Mouse (Mus musculus): Measurements from ENCODE around the gene Plxna2. TPM values are rescaled to one million over a fixed set of nuclear protein-coding genes. Genes with fewer than 3 reads are reported as not detected.

Gene Plxna2
- polyA plus RNA-seq, 1 experiment from 2014 or later: 10.4 TPM

DNA sequence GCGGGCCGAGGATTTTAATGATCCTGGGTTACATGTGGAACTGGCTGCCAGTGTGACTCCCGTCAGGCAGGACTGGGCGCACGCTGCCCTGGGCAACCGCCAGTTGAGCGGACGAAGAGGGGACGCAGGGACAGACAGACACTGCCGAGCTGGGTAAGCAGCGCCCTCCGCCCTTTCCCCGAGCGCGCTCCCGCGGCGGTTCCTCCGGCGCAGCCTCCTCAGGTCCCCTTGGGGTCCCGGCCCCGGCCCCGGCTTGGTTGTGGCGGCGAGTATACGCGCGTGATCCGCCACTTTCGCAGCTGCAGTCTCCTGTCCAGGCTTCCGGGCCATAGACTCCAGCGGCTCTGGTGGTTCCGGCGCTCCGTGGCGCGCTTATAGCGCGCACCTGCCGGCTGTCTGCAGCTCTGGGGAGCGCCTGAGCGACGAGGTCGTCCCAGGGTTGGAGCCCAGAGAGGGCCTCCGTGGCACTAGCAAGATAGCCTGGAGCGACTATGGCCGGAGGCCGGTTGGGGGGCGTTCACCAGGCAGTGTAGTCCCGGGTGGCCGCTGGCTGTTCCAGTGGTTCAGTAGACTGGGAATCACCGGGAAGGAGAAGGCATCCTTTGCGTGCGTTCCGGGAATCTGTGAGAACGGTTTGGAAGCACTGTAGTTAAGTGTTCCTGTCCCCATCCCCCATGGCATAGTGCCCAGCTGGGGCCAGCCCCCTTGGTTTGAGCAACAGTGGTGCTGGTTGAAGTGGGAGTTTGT lies 2.4 kb downstream of the Plxna2 start:
- ATAC-seq (ENCODE audit: low read depth): peak; percentile 59
- no peaks in the 10 kb centered on the region for H3K36me3 ChIP-seq (ENCODE audit: control insufficient read depth, insufficient read depth, low read length)
- H3K9me3 ChIP-seq (ENCODE audit: control insufficient read depth, low read length): no peaks in the 10 kb centered on the region
- peak overlapping the region; percentile 87 for H3K27ac ChIP-seq (ENCODE audit: low read length)
- peak overlapping the region; percentile 84 for H3K4me3 ChIP-seq (ENCODE audit: low read length)
- H3K4me1 ChIP-seq (replicated peaks; ENCODE audit: control insufficient read depth, insufficient read depth, low read length): peaks cover 32% of the 10 kb centered on the region
- peak overlapping the region; percentile 87 for H3K4me2 ChIP-seq (ENCODE audit: low read depth, low read length)
- under 1% methylated on average over 56 of the region's 56 CpGs for WGBS
- no peaks in the 10 kb centered on the region for H3K27me3 ChIP-seq (ENCODE audit: control insufficient read depth, insufficient read depth, low read depth, low read length)
- H3K9ac ChIP-seq (ENCODE audit: low read length): peak overlapping the region; percentile 83

DNA sequence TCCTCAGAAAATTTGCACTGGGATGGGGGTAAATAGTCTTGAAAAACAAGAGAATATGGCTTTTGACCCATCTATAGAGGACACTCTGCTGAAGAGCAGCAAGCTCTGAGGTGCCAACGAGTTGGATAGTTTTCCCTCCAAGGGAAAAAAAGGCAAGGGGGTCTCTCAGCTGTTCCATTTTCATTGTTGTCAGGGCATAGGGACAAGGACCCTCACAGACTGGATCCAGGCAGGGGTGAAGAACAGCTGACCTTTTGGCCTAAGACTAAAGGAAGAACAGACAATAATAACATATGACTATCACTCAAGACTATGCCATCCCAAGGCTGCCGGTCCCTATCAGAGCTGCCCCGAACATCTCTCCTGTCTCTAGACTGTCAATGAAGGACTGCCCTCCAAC lies 4.2 kb downstream of the Plxna2 start:
- H3K36me3 ChIP-seq (ENCODE audit: control insufficient read depth, insufficient read depth, low read length): no peaks in the 10 kb centered on the region
- no peaks in the 10 kb centered on the region for H3K27me3 ChIP-seq (ENCODE audit: control insufficient read depth, insufficient read depth, low read depth, low read length)
- WGBS: 74% methylated on average over 3 of the region's 3 CpGs
- H3K4me1 ChIP-seq (replicated peaks; ENCODE audit: control insufficient read depth, insufficient read depth, low read length): peaks cover 42% of the 10 kb centered on the region
- no peaks in the 10 kb centered on the region for H3K9me3 ChIP-seq (ENCODE audit: control insufficient read depth, low read length)
- peak overlapping the region; percentile 84 for H3K4me3 ChIP-seq (ENCODE audit: low read length)
- ATAC-seq (ENCODE audit: low read depth): no peak
- H3K27ac ChIP-seq (ENCODE audit: low read length): no peak overlapping the region
- H3K9ac ChIP-seq (ENCODE audit: low read length): no peak overlapping the region
- peak overlapping the region; percentile 87 for H3K4me2 ChIP-seq (ENCODE audit: low read depth, low read length)

- Histone ChIP-seq H3K4me2 (ENCODE audit: low read depth, low read length) (peak overlapping the region; percentile 87), H3K27me3 (ENCODE audit: control insufficient read depth, insufficient read depth, low read depth, low read length) (no peaks in the 10 kb centered on the region), H3K27ac (ENCODE audit: low read length) (no peak overlapping the region), H3K9ac (ENCODE audit: low read length) (no peak overlapping the region), H3K9me3 (ENCODE audit: control insufficient read depth, low read length) (no peaks in the 10 kb centered on the region), H3K36me3 (ENCODE audit: control insufficient read depth, insufficient read depth, low read length) (no peaks in the 10 kb centered on the region), H3K4me3 (ENCODE audit: low read length) (no peak overlapping the region; the same call in 1 of the 2 replicates), H3K4me1 (replicated peaks; ENCODE audit: control insufficient read depth, insufficient read depth, low read length) (peaks cover 42% of the 10 kb centered on the region)
- 51% methylated on average over 2 of the region's 2 CpGs for WGBS
- ATAC-seq (ENCODE audit: low read depth): no peak
Measured at GRCm38 (mm10) chr1:194622677-194623076, 4.7 kb downstream of the Plxna2 start.

- Histone ChIP-seq H3K4me1 (replicated peaks; ENCODE audit: control insufficient read depth, insufficient read depth, low read length) (peaks cover 46% of the 10 kb centered on the region), H3K36me3 (ENCODE audit: control insufficient read depth, insufficient read depth, low read length) (no peaks in the 10 kb centered on the region), H3K9me3 (ENCODE audit: control insufficient read depth, low read length) (no peaks in the 10 kb centered on the region), H3K4me3 (ENCODE audit: low read length) (no peak overlapping the region), H3K9ac (ENCODE audit: low read length) (no peak overlapping the region), H3K27ac (ENCODE audit: low read length) (no peak overlapping the region), H3K4me2 (ENCODE audit: low read depth, low read length) (peak overlapping the region; percentile 6; the same call in 1 of the 2 replicates), H3K27me3 (ENCODE audit: control insufficient read depth, insufficient read depth, low read depth, low read length) (no peaks in the 10 kb centered on the region)
- no peak for ATAC-seq (ENCODE audit: low read depth)
- 57% methylated on average over 3 of the region's 3 CpGs for WGBS
Measured at GRCm38 (mm10) chr1:194623641-194624040, 5.6 kb downstream of the Plxna2 start.

DNA sequence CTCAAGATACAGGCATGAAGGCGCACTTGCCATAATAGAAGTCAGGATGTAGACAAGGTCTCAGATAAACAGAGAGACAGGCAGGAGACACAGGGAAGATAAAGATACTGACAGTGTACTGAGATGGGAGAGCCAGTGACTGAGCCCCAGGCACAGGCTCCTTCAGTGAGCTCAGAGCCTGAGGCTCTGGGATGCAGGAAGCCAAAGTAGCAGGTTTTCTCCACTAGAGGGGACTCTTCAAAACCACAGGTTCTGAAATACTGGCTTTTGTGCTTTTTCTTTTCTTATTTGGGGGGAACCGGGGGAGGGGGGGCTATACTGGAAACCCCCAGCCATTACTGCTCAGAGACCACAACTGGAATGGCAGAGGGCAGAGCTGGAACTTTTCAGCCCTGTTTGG lies 6.4 kb downstream of the Plxna2 start:
- Histone ChIP-seq H3K9me3 (ENCODE audit: control insufficient read depth, low read length) (no peaks in the 10 kb centered on the region), H3K27me3 (ENCODE audit: control insufficient read depth, insufficient read depth, low read depth, low read length) (no peaks in the 10 kb centered on the region), H3K4me1 (replicated peaks; ENCODE audit: control insufficient read depth, insufficient read depth, low read length) (peaks cover 53% of the 10 kb centered on the region), H3K4me3 (ENCODE audit: low read length) (no peak overlapping the region), H3K9ac (ENCODE audit: low read length) (no peak overlapping the region), H3K4me2 (ENCODE audit: low read depth, low read length) (no peak overlapping the region), H3K36me3 (ENCODE audit: control insufficient read depth, insufficient read depth, low read length) (no peaks in the 10 kb centered on the region), H3K27ac (ENCODE audit: low read length) (no peak overlapping the region)
- ATAC-seq (ENCODE audit: low read depth): no peak
- 47% methylated on average over 2 of the region's 2 CpGs for WGBS

GRCm38 (mm10) chr1:194624973-194625372 lies 7.0 kb downstream of the Plxna2 start:
- Histone ChIP-seq H3K36me3 (ENCODE audit: control insufficient read depth, insufficient read depth, low read length) (no peaks in the 10 kb centered on the region), H3K27ac (ENCODE audit: low read length) (no peak overlapping the region), H3K4me2 (ENCODE audit: low read depth, low read length) (no peak overlapping the region), H3K9me3 (ENCODE audit: control insufficient read depth, low read length) (no peaks in the 10 kb centered on the region), H3K4me3 (ENCODE audit: low read length) (no peak overlapping the region), H3K9ac (ENCODE audit: low read length) (no peak overlapping the region), H3K4me1 (replicated peaks; ENCODE audit: control insufficient read depth, insufficient read depth, low read length) (peaks cover 58% of the 10 kb centered on the region), H3K27me3 (ENCODE audit: control insufficient read depth, insufficient read depth, low read depth, low read length) (no peaks in the 10 kb centered on the region)
- ATAC-seq (ENCODE audit: low read depth): no peak
- 36% methylated on average over 4 of the region's 4 CpGs for WGBS

DNA sequence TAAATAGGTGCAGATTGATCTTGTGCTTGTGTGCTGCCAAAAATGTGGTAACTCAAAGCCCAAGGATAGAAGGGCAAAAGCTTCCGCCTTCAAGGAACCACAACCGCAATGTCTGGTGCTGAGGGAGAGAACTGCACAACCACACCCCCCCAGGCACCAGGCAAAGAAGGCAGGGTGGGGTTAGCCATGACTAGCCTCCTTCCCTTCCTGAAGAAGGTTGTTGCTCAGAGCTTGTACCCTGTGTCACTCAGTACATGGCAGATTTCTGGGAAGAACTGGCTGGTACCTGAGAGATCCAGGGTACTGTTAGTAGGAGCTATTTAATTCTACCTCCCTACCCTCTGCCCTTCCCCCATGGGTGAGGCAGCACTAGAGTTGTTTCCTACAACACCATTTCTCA lies 8.1 kb downstream of the Plxna2 start:
- Histone ChIP-seq H3K9me3 (ENCODE audit: control insufficient read depth, low read length) (no peaks in the 10 kb centered on the region), H3K9ac (ENCODE audit: low read length) (no peak overlapping the region), H3K36me3 (ENCODE audit: control insufficient read depth, insufficient read depth, low read length) (no peaks in the 10 kb centered on the region), H3K27me3 (ENCODE audit: control insufficient read depth, insufficient read depth, low read depth, low read length) (no peaks in the 10 kb centered on the region), H3K4me1 (replicated peaks; ENCODE audit: control insufficient read depth, insufficient read depth, low read length) (peaks cover 54% of the 10 kb centered on the region), H3K4me2 (ENCODE audit: low read depth, low read length) (no peak overlapping the region), H3K27ac (ENCODE audit: low read length) (no peak overlapping the region), H3K4me3 (ENCODE audit: low read length) (no peak overlapping the region)
- ATAC-seq (ENCODE audit: low read depth): no peak
- WGBS: 75% methylated on average over 2 of the region's 2 CpGs

DNA sequence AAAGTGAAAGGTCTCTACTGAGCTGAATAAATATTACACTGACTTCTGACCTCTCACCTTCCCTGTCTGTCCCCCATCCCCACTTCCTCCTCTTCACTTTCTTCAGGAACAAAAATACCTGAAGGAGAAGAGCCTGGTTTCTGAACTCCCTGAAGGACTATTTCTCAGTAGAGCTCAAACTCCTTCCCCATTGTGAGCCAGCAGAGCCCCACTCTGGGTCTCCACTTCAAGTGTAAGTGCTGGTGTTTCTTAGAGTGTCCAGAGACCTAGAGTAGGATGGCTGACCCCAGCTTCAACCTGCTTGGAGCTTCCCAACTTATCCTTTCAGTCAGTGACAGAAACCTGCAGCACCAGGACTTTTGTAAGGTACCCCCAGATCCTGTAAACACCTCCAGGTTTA lies 9.3 kb downstream of the Plxna2 start:
- Histone ChIP-seq H3K27ac (ENCODE audit: low read length) (peak overlapping the region; percentile 14; the same call in 1 of the 2 replicates), H3K27me3 (ENCODE audit: control insufficient read depth, insufficient read depth, low read depth, low read length) (no peaks in the 10 kb centered on the region), H3K4me3 (ENCODE audit: low read length) (no peak overlapping the region), H3K36me3 (ENCODE audit: control insufficient read depth, insufficient read depth, low read length) (no peaks in the 10 kb centered on the region), H3K9me3 (ENCODE audit: control insufficient read depth, low read length) (no peaks in the 10 kb centered on the region), H3K4me1 (replicated peaks; ENCODE audit: control insufficient read depth, insufficient read depth, low read length) (peaks cover 44% of the 10 kb centered on the region), H3K9ac (ENCODE audit: low read length) (no peak overlapping the region), H3K4me2 (ENCODE audit: low read depth, low read length) (no peak overlapping the region)
- no peak for ATAC-seq (ENCODE audit: low read depth)

GRCm38 (mm10) chr1:194629135-194629689 lies 11.2 kb downstream of the Plxna2 start:
- H3K9me3 ChIP-seq (ENCODE audit: control insufficient read depth, low read length): no peaks in the 10 kb centered on the region
- peak; percentile 53 for ATAC-seq (ENCODE audit: low read depth)
- no peak overlapping the region for H3K9ac ChIP-seq (ENCODE audit: low read length)
- H3K4me2 ChIP-seq (ENCODE audit: low read depth, low read length): no peak overlapping the region
- H3K4me1 ChIP-seq (replicated peaks; ENCODE audit: control insufficient read depth, insufficient read depth, low read length): peaks cover 31% of the 10 kb centered on the region
- peak overlapping the region; percentile 45 for H3K27ac ChIP-seq (ENCODE audit: low read length)
- 41% methylated on average over 2 of the region's 2 CpGs for WGBS
- no peaks in the 10 kb centered on the region for H3K36me3 ChIP-seq (ENCODE audit: control insufficient read depth, insufficient read depth, low read length)
- no peak overlapping the region for H3K4me3 ChIP-seq (ENCODE audit: low read length)
- no peaks in the 10 kb centered on the region for H3K27me3 ChIP-seq (ENCODE audit: control insufficient read depth, insufficient read depth, low read depth, low read length)

Data from lung, embryonic 16.5 days (tissue).